Mouse (Mus musculus) intestine, embryonic 14.5 days (tissue): ENCODE data around the gene Rap1gap. TPM values are rescaled to one million over a fixed set of nuclear protein-coding genes. Genes with fewer than 3 reads are reported as not detected.

ENCODE experiments used
- ATAC-seq: fragments of 200-750 bp; cut with Nextera tagmentation; replicated peaks from 2 replicates; pipeline ENCODE4 v1.8.0; 2017; ENCODE audit warnings: low read depth, moderate number of reproducible peaks, moderate TSS enrichment, moderate library complexity; ENCODE audit not compliant: low FRiP score, low TSS enrichment
- DNase-seq: peaks from one replicate; pipeline ENCODE4 v3.0.0-alpha.2; 2018; ENCODE audit warnings: low spot score
- H3K27ac ChIP-seq: fragments of 300-500 bp; sonication (generic); 2 replicates; pipeline ENCODE4 v1.5.1; 2014; ENCODE audit warnings: low read depth, mild to moderate bottlenecking, control low read depth
- H3K27me3 ChIP-seq: fragments of 300-500 bp; sonication (generic); replicated peaks from 2 replicates; pipeline ENCODE4 v1.6.1; 2014; ENCODE audit warnings: low read length, control low read depth; ENCODE audit not compliant: control insufficient read depth, insufficient read depth
- H3K36me3 ChIP-seq: fragments of 300-500 bp; sonication (generic); 2 replicates; pipeline ENCODE4 v1.6.1; 2014; ENCODE audit warnings: low read length, control low read depth; ENCODE audit not compliant: control insufficient read depth, insufficient read depth
- H3K4me1 ChIP-seq: fragments of 300-500 bp; sonication (generic); replicated peaks from 2 replicates; pipeline ENCODE4 v1.6.1; 2014; ENCODE audit warnings: low read length, control low read depth, mixed read lengths; ENCODE audit not compliant: control insufficient read depth, insufficient read depth
- H3K4me2 ChIP-seq: fragments of 300-500 bp; sonication (generic); 2 replicates; pipeline ENCODE4 v1.6.1; 2014; ENCODE audit warnings: low read length
- H3K4me3 ChIP-seq: fragments of 300-500 bp; sonication (generic); 2 replicates; pipeline ENCODE4 v1.5.1; 2014; ENCODE audit warnings: low read depth, low read length, control low read depth, mixed read lengths
- H3K9ac ChIP-seq: fragments of 300-500 bp; sonication (generic); 2 replicates; pipeline ENCODE4 v1.6.1; 2014; ENCODE audit warnings: mild to moderate bottlenecking, low read length
- H3K9me3 ChIP-seq: fragments of 300-500 bp; sonication (generic); 2 replicates; pipeline ENCODE4 v1.6.1; 2016; ENCODE audit warnings: low read length, control low read depth; ENCODE audit not compliant: control insufficient read depth
- WGBS: fragments of 180-500 bp; shearing (Covaris S2); extraction: QIAGEN DNeasy Blood & Tissue Kit; methylation state at CpG from one replicate; pipeline ENCODE4 v1.1.7; 2014; 5-methylcytosine and 5-hydroxymethylcytosine counted together
- polyA plus RNA-seq: library from polyadenylated mRNA; unstranded; fragments of >200 nt; fragmentation: Nextera tagmentation; extraction: Ambion mirVana; gene quantifications from 2 replicates; pipeline ENCODE4 v1.2.1, GENCODE M21; 2014

Rap1gap gene
- polyA plus RNA-seq, 1 experiment from 2014 or later, result 15.6 TPM

DNA sequence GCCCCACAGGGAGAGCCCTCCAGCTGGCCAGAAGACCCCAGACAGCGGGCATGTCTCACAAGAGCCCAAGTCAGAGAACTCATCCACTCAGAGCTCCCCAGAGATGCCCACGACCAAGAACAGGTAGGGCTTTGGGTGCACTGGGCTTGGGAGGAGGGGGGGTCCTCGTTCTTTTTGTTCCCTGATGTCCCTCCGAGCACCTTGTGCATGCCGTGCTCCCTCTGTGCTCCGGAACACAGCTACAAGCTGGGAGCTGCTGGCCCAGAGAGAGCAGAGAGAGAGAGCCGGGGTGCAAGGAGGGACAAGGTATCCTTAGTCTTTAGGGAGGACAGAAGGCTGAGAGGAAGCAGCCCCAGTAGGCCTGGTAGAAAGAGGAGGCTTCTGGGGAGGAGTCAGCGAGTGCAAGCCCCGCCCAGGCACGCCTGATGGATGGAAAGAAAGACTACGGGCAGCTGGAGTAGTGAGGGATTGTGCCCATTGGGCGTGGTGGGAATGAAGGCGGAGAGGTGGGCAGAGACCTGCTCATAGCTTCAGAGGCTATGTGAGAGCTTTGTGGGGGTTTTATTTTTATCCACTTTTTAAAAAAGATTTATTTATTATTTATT lies 61.1 kb downstream of the Rap1gap start:
- Histone ChIP-seq H3K9ac (no peak overlapping the region), H3K4me1 (peaks cover 11% of the 10 kb centered on the region; the same call in 1 of the 2 replicates), H3K27ac (no peak overlapping the region), H3K9me3 (no peaks in the 10 kb centered on the region), H3K36me3 (no peaks in the 10 kb centered on the region), H3K4me2 (no peak overlapping the region), H3K27me3 (peaks cover 28% of the 10 kb centered on the region), H3K4me3 (no peak overlapping the region)
- 72% methylated on average over 13 of the region's 13 CpGs for WGBS
- no peak for DNase-seq
- ATAC-seq, result no peak

DNA sequence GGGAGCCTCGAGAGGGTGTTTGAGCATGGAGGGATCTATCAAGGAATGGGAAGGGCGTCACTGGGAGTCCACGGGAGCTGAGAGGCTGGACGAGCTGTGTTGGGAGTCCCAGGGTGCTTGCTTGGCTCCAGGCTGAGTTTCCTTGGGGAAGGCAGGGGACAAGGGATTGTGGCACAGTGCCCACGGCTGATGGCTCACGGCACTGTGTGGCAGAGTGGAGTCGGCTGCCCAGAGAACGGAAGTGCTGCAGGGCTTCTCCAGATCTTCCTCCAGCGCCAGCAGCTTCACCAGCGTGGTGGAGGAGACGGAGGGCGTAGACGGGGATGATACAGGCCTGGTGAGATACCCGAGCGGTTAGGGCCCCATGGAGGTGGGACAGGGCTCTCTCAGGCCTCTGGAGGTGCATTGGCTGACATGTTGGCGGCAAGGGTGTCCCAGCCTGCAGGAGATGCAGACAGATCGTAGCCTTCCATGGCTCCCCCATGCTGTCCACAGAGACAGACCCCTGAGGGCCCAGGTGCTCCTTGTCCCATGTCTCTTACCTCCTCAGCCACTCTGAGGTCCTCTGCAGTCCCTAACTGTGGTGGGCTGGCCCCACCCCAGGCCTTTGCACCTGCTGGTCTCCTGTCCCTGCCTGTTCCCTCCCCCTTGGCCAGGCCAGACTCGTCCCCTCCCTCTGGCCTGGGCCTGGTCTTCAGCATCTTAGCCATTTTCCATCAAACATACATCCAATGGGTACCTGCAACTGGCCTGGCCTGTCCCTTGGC lies 62.4 kb downstream of the Rap1gap start:
- Histone ChIP-seq H3K36me3 (no peaks in the 10 kb centered on the region), H3K4me3 (no peak overlapping the region), H3K4me1 (peaks cover 11% of the 10 kb centered on the region; the same call in 1 of the 2 replicates), H3K9me3 (no peaks in the 10 kb centered on the region), H3K27me3 (peaks cover 28% of the 10 kb centered on the region), H3K4me2 (no peak overlapping the region), H3K9ac (no peak overlapping the region), H3K27ac (no peak overlapping the region)
- ATAC-seq, result no peak
- WGBS, result 86% methylated on average over 18 of the region's 18 CpGs
- DNase-seq, result no peak

DNA sequence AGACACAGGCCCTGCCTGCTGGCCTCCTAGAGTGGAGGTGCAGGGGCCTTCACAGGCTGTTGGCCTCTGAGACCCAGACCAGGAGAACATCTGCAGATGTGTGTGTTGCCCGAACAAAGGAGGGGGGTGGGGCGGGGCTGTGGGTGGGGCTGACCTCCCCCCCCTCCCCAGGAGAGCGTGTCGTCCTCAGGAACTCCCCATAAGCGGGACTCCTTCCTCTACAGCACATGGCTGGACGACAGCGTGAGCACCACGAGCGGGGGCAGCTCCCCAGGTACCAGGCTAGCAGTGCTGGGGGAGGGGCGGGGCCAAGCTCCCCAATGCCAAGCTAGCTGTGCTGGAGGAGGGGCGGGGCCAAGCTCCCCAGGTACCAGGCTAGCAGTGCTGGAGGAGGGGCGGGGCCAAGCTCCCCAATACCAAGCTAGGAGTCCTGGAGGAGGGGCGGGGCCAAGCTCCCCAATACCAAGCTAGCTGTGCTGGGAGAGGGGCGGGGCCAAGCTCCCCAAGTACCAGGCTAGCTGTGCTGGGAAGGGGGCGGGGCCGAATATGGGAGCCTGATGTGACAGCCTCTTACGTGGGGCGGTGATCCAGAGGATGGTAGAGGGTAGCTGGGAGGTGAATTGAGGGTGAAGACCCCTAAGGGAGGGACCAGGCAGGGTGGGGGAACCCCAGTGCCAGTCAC lies 63.1 kb downstream of the Rap1gap start:
- Histone ChIP-seq H3K9me3 (no peaks in the 10 kb centered on the region), H3K4me3 (no peak overlapping the region), H3K9ac (no peak overlapping the region), H3K4me1 (peaks cover 11% of the 10 kb centered on the region; the same call in 1 of the 2 replicates), H3K27ac (no peak overlapping the region), H3K4me2 (no peak overlapping the region), H3K27me3 (peaks cover 28% of the 10 kb centered on the region), H3K36me3 (no peaks in the 10 kb centered on the region)
- ATAC-seq (peak; percentile 37; the same call in 1 of the 2 replicates), DNase-seq (no peak)
- WGBS, result 8% methylated on average over 14 of the region's 18 CpGs

DNA sequence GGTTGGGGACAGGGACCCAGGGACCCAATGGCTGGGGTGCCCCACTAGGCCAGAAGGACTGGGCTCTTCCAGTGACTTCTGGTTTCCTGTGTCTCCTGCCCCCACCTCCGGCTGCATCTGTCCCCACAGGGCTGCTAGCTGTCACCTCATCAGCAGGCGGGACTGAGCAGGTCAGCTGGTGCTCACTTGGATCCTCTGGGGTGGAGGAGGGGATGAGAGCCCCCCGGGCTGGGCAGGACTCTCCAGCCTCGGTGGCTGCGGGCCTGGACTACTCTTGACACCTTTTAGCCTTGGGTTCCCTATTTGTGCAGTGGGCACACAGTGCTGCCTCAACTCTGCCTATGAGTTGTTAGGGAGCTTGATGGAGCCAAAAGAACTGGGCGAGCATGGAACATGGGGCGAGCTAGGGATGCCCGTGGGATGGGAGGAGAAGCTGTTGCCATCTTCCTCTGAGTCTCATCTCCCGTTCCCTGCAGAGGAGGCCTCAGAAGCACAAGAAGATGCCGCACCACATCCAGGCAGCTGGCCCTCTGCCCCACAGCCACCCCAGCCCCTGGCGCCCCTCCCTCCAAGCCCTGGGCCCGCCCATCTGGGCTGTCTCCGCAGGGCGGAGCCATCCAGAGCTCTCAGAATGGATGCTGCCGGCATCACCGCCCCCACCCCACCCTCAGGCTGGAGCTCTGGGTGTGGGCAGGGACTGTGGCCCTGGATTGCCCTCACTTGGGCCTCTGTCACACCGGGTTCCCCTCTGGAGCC lies 64.1 kb downstream of the Rap1gap start:
- Histone ChIP-seq H3K9me3 (no peaks in the 10 kb centered on the region), H3K4me2 (peak overlapping the region; percentile 42), H3K36me3 (no peaks in the 10 kb centered on the region), H3K4me1 (peaks cover 11% of the 10 kb centered on the region; the same call in 1 of the 2 replicates), H3K27me3 (peaks cover 27% of the 10 kb centered on the region), H3K27ac (no peak overlapping the region), H3K4me3 (peak overlapping the region; percentile 13; the same call in 1 of the 2 replicates), H3K9ac (no peak overlapping the region)
- 7% methylated on average over 17 of the region's 17 CpGs for WGBS
- DNase-seq, result no peak
- ATAC-seq, result 0 out of 2 replicates have a peak, but pooled peaks have one; percentile 4

DNA sequence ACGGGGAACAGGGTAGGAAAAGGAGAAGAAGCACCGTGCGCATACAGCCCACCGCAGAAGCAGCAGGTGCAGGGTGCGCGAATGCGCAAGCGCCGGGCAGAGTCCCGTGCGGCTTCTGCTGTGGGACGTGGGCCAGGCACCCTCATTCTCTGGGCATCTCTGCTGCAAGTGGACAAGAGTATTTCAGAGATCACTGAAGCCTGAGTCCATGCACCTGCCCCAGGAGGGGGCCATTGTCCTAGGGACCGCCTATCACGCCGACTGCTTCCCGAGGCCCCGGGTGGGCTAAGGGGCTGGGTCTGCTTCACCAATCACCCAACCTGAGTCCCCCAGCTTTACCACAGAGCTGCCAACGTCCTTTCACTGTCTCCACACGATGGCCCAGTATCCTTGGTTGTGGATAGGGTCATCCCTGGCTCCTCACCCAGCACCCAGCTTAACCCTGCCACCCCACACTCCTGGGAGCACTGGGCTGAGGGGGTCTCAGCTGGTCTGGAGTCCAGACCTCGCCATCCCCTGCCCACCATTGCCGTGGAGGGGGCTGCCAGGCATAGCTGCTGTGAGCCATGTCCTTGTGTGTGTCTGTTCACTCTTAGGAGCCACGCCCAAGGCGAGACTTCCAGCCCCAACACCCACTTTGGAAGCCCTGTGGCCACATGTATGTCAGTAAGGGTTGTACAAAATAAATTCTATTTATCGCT lies 64.8 kb downstream of the Rap1gap start:
- no peak overlapping the region for H3K9ac ChIP-seq
- ATAC-seq (0 out of 2 replicates have a peak, but pooled peaks have one; percentile 22), DNase-seq (no peak)

DNA sequence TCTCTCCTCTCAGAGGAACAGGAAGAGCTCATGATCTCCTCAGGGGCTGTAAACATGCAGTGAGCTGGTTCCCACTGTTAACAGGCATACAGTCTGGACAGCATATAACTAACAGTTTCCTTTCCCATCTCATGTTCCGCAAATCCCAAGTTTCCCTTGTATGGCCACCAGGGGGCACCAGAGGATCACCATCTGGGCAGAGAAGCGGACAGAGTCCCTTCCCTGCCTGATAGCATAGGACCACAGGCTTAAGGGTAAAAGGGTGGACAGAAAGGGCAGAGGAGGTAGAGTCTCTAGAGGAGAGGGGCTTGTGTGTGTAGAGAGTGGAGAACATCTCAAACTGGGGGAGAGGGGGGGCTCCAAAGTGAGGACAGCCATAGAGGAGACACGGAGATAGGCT lies 65.6 kb downstream of the Rap1gap start:
- no peak overlapping the region for H3K27ac ChIP-seq
- H3K36me3 ChIP-seq, result no peaks in the 10 kb centered on the region
- peaks cover 22% of the 10 kb centered on the region for H3K27me3 ChIP-seq
- 18% methylated on average over 3 of the region's 3 CpGs for WGBS
- H3K9ac ChIP-seq, result no peak overlapping the region
- H3K9me3 ChIP-seq, result no peaks in the 10 kb centered on the region
- no peak overlapping the region for H3K4me2 ChIP-seq
- peaks cover 9% of the 10 kb centered on the region; the same call in 1 of the 2 replicates for H3K4me1 ChIP-seq
- DNase-seq (peak; percentile 95), ATAC-seq (peak; percentile 38)
- H3K4me3 ChIP-seq, result no peak overlapping the region

More for the DNA sequence above, 64.8 kb downstream of the Rap1gap start:
- H3K27me3 ChIP-seq, result peaks cover 22% of the 10 kb centered on the region
- WGBS, result 26% methylated on average over 24 of the region's 24 CpGs
- peak overlapping the region; percentile 13; the same call in 1 of the 2 replicates for H3K4me3 ChIP-seq
- peaks cover 9% of the 10 kb centered on the region; the same call in 1 of the 2 replicates for H3K4me1 ChIP-seq
- H3K27ac ChIP-seq, result no peak overlapping the region
- H3K9me3 ChIP-seq, result no peaks in the 10 kb centered on the region
- no peaks in the 10 kb centered on the region for H3K36me3 ChIP-seq
- peak overlapping the region; percentile 42 for H3K4me2 ChIP-seq

DNA sequence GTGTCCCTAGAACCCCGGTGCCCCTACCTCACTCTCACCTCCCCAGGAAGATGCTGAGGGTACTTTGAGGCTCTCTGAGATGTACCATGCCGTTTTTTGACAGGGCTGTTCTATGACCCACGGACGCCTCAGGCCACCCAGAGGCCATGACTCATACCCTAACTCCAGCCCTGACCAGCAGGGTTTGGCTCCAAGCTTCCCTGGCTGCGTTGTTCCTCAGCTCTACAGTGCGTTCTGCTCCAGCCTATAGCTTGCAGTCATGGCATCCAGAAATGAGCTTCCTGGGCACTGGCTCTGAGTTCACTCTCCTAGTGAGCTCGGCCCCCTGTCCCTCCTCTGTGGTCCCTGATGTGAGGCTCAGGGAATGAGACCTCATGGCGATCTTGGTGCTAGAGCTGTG lies 66.2 kb downstream of the Rap1gap start:
- DNase-seq, result no peak
- Histone ChIP-seq H3K9ac (no peak overlapping the region), H3K4me3 (no peak overlapping the region), H3K4me2 (no peak overlapping the region), H3K36me3 (no peaks in the 10 kb centered on the region), H3K4me1 (peaks cover 9% of the 10 kb centered on the region; the same call in 1 of the 2 replicates), H3K27ac (no peak overlapping the region), H3K27me3 (peaks cover 22% of the 10 kb centered on the region), H3K9me3 (no peaks in the 10 kb centered on the region)
- no peak for ATAC-seq
- WGBS, result 80% methylated on average over 8 of the region's 8 CpGs
